Mouse (Mus musculus) G1E (cell line): ENCODE measurements at regions not wholly inside any gene's neighbourhood (a gene's known extent, or its start where the extent isn't known, plus 50 kb on each side); places are given as distances from the start of the nearest gene placed in this dataset.

Source experiments
- ATAC-seq: 2 replicates; pipeline ENCODE4 v1.8.0; 2016; ENCODE audit warnings: mild to moderate bottlenecking; ENCODE audit not compliant: insufficient number of reproducible peaks, poor library complexity, low FRiP score, severe bottlenecking; ENCODE audit errors: extremely low read depth
- DNase-seq: peaks from one replicate; pipeline ENCODE4 v3.0.0; 2012; ENCODE audit warnings: low spot score
- H3K27me3 ChIP-seq: 2 replicates; pipeline ENCODE4 v1.6.1; 2012; ENCODE audit warnings: mild to moderate bottlenecking, low read length, inconsistent platforms; ENCODE audit not compliant: insufficient read depth
- H3K36me3 ChIP-seq: replicated peaks from 2 replicates; pipeline ENCODE3; 2012; ENCODE audit warnings: mild to moderate bottlenecking, inconsistent platforms
- H3K4me1 ChIP-seq: 2 replicates; pipeline ENCODE4 v1.6.1; 2012; ENCODE audit warnings: low read depth, low read length, inconsistent platforms, mixed read lengths; ENCODE audit not compliant: insufficient read depth
- H3K4me3 ChIP-seq: 2 replicates; pipeline ENCODE4 v1.5.1; 2012; ENCODE audit warnings: low read depth, mild to moderate bottlenecking, inconsistent platforms, low read length, moderate library complexity, mixed read lengths
- H3K9me3 ChIP-seq: replicated peaks from 2 replicates; pipeline ENCODE4 v1.6.1; 2012; ENCODE audit warnings: inconsistent platforms
- CTCF ChIP-seq: IDR thresholded peaks from 2 replicates; pipeline ENCODE4 v1.5.1; 2012; ENCODE audit warnings: low read depth, low read length, inconsistent platforms, mixed read lengths
- GATA1 ChIP-seq: IDR thresholded peaks from 2 replicates; pipeline ENCODE4 v1.6.1; 2012; ENCODE audit warnings: borderline replicate concordance, low read length, inconsistent platforms, mixed read lengths
- GATA2 ChIP-seq: IDR thresholded peaks from 2 replicates; pipeline ENCODE4 v1.6.1; 2012; ENCODE audit warnings: low read depth, low read length, inconsistent platforms, borderline replicate concordance
- POLR2AphosphoS5 ChIP-seq: IDR thresholded peaks from 2 replicates; pipeline ENCODE4 v1.6.1; 2012; ENCODE audit warnings: low read depth, low read length, inconsistent platforms; ENCODE audit not compliant: insufficient replicate concordance
- TAL1 ChIP-seq: conservative IDR thresholded peaks from 2 replicates; pipeline ENCODE4 v1.6.1; 2012; ENCODE audit warnings: low read depth, low read length, inconsistent platforms, mixed read lengths

- ATAC-seq (no peak), DNase-seq (no peak)
- Histone ChIP-seq H3K4me3 (no peak overlapping the region), H3K4me1 (peaks cover 60% of the 10 kb centered on the region), H3K36me3 (no peaks in the 10 kb centered on the region), H3K27me3 (peaks cover 21% of the 10 kb centered on the region; the same call in 1 of the 2 replicates), H3K9me3 (no peaks in the 10 kb centered on the region)
- TF ChIP-seq GATA2 (no peak), TAL1 (no peak), GATA1 (no peak), CTCF (no peak), POLR2AphosphoS5 (no peak)
Measured at GRCm38 (mm10) chr17:83899588-83900152, 51.9 kb upstream of the Haao start.

GRCm38 (mm10) chr17:83898531-83898930, 50.8 kb upstream of the Haao start:
- no peak overlapping the region for H3K4me3 ChIP-seq

More at GRCm38 (mm10) chr17:83898531-83898930, 50.8 kb upstream of the Haao start:
- ATAC-seq (no peak), DNase-seq (no peak)
- H3K36me3 ChIP-seq = no peaks in the 10 kb centered on the region
- TF ChIP-seq GATA2 (no peak), TAL1 (no peak), CTCF (no peak), POLR2AphosphoS5 (no peak), GATA1 (no peak)
- H3K4me1 ChIP-seq = peaks cover 49% of the 10 kb centered on the region
- H3K9me3 ChIP-seq = no peaks in the 10 kb centered on the region
- H3K27me3 ChIP-seq = peaks cover 21% of the 10 kb centered on the region; the same call in 1 of the 2 replicates
